Mouse (Mus musculus) stomach, postnatal 0 days (tissue): Measurements from ENCODE around the gene Fpgs.

Experiments used
- CTCF ChIP-seq: IDR thresholded peaks from 2 replicates; pipeline ENCODE4 v1.5.1; 2016; ENCODE audit warnings: antibody characterized with exemption, low read depth, mild to moderate bottlenecking, moderate library complexity
- EP300 ChIP-seq: optimal IDR thresholded peaks from 2 replicates; pipeline ENCODE3; 2016; ENCODE audit warnings: antibody characterized with exemption

DNA sequence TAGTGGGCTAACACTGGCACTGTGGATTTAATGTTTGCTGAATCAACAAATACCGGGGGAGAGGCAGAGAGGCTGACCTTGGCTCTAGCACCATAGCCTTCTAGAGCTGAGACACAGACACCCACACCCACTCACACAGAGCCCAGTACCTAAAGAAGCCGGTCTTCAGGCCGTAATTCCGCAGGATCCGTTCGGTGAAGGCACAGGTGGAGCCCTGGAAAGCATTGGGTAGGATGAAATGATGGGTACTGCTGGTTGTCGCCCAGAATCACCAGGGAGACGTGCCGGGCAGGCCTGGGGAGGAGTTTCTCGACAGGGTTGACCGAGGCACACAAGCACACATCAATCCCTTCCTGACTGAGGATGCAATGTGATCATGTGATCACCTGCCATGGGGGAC lies 12.9 kb downstream of the Fpgs start:
- no peak for TF ChIP-seq CTCF
- TF ChIP-seq EP300: no peak
